Mouse (Mus musculus): Measurements from ENCODE around the gene Wdr73.

Wdr73 gene

DNA sequence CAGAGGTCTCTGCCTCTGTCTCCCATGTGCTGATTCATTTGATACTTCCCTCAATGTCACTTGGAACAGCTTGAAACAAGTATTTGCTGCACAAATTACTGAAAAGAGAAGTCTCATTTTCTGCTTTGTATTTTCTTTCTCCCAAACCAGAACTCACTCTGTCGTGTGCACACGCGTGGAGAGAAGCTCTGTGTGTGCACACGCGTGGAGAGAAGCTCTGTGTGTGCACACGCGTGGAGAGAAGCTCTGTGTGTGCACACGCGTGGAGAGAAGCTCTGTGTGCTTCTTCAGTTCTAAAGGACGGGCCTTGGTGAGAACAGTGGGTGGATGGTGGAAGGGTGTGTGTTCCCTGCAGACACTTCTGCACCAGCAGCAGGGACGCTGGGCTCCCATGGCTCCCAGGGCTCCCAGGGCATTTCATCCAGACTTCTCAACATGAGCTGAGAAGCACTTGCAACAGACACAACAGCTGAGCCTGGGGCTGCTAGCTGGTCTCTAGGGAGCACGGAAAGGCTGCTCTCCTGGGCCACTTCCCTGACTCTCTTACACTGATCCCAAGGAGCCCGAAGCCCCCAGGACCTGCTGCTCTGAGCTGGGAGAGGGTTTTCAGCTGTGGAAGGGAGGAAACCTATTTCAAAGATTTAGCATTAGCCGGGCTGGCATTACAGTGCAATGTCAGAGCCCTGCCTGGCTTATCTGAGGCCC, 6.1 kb downstream of the Wdr73 start:
- DNase-seq = no peak

DNA sequence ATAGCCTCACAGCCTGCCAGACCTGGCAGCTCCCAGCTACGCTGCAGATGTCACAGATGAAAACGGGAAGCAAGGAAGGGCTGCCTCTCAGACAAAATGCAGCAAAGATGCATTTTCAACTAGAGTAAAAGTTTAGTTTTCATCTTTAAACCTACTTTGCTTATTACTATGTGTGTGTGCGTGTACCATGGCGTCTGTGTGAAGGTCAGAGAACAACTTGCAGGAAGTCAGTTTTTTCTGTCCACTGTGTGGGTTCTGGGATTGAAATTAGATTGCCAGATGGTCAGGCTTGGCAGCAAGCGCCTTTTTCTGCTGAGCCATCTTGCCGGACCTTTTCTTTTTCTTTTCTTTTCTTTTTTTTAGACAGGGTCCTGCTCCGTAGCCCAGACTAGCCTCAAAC, 6.9 kb downstream of the Wdr73 start:
- no peak for DNase-seq

- peak in 1 of 2 experiments; percentile 45 for DNase-seq
These were observed 7.3 kb downstream of the Wdr73 start for GRCm38 (mm10) chr7:80893753-80894129.

- DNase-seq = no peak
These were observed 7.8 kb downstream of the Wdr73 start for GRCm38 (mm10) chr7:80893086-80893752.

- peak in 1 of 2 experiments; percentile 43 for DNase-seq
These were observed 11.2 kb downstream of the Wdr73 start for GRCm38 (mm10) chr7:80889841-80890241.

DNA sequence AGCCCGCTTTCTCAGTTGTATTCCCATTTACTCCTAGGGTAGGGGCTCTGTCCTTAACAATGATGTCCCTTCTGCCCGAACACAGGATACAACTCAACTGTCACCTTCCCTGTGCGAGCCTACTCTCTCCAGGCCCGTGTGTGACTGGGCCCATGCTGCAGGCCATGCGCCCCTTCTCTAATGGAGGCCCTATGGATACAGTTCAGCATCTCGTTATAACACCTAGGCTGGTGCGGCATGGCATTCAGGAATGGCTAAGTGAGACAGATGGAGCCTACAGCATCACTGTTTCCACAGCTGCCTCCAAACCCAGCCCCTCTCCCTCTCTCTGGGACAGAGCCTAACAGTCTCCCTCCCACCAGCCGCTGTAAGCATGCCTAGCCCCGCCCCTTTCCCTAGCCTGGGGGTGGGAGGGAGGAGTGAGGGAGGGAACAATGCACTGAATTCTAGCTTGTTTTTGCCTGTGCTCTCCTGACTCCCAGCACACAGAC, 12.0 kb downstream of the Wdr73 start:
- peak; percentile 78 to 84 for DNase-seq

DNA sequence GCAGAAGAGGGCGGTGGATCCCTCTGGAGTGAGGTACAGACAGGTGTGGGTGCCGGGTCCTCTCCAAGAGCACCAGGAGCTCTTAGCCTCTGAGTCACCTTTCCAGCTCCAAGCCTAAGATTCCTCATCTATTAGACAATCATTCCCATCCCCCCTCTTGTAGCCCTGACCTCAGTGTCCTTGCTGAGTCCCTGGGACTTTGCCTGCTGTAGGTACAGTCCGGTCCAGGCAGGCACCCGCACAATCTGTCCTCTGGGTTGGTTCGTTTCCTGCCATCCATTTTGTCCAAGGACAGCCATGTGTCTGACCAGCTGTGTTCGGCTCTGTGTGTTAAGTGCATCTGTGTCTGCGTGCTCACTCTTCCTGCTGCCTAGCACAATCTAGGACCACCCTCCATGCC, 12.5 kb downstream of the Wdr73 start:
- DNase-seq = no peak

DNA sequence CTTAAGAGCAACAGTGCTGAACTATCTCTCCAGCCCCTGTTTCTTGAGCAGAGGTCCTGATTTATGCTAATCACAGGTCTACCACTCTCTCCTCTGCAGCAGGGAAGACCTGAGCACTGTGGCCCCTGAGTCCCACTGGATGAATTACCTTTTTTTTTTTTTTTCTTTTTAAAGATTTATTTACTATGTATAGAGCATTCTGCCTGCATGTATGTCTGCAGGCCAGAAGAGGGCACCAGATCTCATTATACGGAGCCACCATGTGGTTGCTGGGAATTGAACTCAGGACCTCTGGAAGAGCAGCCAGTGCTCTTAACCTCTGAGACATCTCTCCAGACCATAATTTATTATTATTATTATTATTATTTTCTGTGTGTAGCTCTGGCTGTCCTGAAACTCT, 15.4 kb downstream of the Wdr73 start:
- peak in 1 of 2 experiments; percentile 38 for DNase-seq

DNA sequence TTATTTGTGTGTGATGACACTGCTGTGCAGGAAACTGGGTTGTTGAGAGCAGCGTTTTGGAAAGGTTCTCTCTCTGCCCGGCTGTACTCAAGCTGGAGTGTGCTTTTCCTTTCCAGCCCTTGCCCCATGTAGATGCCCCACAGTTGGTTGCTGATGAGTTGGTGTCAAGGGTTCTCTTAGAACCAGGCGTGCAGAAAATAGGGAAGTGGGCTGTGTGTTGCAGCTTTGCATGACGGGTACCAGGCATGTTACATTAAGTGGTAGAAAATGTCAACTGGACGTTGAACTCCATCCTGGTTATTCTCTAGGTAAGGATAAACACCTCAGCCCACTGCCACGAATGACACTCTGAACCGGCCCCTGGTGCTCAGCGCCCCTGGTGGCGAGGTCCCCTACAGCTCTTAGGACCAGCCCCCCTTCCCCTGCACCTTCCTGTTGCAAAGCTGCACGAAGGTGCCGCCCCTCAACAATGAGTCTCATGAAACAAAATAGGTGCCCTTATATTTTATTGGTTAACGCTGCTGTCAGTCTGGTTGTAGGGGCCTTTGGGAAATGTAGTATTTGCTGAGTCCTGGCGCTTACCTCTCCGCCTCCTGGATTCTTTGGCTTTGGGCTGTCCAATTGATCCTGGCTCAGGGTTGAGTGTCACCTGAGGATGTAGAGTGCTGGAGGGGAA, 18.1 kb downstream of the Wdr73 start:
- peak; percentile 69 to 83 for DNase-seq

GRCm38 (mm10) chr7:80875727-80876126, 25.3 kb downstream of the Wdr73 start:
- peak; percentile 34 for DNase-seq

DNA sequence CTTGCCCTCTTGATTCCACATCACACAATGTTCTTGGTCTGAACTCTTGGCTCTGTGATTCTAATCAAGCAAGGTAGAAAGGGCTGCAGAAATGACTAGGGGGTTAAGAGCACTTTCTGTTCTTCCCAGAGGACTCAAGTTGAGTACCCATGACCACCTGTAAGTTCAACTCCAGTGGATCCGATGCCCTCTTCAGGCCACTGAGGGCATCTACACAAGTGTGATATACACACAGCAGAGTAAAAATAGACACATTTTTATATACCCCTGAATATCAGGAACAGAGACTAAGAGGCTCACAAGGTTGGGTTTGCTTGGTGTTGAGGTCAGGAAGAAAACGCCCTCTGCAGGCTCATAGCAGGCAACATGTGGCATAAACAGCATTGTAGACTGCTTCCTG, 27.4 kb downstream of the Wdr73 start:
- no peak for DNase-seq

- DNase-seq = no peak
These were observed 28.0 kb downstream of the Wdr73 start for GRCm38 (mm10) chr7:80873038-80873437.

- no peak for DNase-seq
These were observed 32.4 kb downstream of the Wdr73 start for GRCm38 (mm10) chr7:80868686-80869085.

DNA sequence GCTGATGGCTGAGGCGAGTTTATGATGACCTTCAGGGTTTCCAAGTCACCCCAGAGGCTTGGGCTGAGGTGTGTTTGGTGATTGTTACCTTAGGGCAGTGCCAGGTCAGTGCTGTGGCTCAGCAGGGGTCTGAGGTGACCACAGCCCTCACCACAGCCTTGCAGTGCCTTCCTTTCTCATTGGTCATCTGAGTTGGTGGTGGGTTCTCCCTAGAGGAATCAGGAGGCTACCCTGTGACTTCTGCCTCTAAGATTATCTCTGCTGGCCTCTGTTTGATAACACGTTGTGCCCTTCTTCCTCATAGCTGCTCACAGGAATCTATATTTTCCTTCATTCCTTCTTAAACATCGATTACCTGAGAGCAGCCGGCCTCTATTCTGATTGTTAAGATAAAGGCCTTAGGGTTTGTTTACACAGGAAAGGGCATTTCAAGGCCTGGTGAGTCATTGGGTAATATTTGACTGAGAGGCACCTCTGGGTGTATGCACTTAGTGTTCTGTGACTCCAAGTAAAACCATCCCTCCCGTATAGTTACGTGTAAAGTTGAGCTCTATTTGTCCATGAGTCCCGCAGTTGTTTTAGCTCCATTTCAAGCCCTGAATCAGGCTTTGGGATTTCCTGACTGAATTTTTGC, 34.4 kb downstream of the Wdr73 start:
- DNase-seq = no peak

GRCm38 (mm10) chr7:80865521-80865920, 35.5 kb downstream of the Wdr73 start:
- DNase-seq = no peak

DNA sequence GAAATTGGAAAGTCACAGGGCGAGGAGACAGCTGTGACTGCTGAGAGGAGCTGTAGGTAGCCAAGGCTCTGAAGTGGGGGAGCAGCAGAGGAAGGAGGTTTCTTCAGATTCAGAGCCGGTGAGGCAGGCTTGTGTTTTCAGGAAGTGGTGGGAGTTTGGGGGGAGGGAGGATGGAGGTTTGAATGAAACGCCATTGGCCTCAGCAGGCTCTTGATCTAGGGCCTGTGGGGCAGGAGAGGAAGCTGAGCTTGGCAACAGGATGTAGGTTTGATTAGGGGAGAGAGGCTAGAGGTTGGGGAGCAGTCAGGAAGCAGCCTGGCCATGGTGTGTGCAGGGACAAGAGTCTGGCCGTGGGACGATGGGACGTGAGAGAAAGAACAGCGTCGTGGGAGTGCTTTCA, 36.2 kb downstream of the Wdr73 start:
- DNase-seq = peak; percentile 30 to 51

DNA sequence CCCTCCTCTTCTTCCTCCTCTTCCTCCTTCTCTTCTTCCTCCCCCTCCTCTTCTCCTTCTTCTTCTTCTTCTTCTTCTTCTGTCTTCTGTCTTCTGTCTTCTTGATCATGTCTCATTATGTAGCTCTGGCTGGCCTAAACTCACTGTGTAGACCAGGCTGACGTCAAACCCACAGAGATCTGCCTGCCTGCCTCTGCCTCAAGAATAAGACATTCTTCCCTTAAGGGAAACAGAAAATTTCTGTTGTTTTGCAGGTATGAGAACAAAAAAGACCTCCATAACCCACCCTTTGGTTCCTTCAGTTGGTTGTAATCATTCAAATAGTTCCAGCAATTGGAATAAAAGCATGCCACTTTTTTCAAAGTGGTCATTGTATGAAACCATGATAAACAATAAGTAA, 36.9 kb downstream of the Wdr73 start:
- DNase-seq = no peak

DNA sequence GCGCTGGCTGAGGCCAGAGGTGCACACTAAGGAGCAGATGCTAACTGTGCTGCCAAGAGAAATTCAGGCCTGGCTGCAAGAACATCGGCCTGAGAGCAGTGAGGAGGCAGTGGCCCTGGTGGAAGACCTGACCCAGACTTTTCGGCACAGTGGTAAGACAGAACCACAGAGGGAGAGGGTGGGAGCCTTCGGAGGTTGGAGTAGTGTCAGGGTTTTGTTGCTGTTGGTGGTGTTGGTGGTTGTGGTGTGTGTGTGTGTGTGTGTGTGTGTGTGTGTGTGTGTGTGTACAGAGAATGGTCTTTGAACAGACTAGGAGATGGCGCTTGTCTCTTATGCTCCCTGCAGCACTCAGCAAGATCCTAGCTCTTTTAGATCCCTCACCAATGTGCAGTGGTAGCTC, 37.5 kb downstream of the Wdr73 start:
- no peak for DNase-seq

- no peak for DNase-seq
These were observed 38.6 kb downstream of the Wdr73 start for GRCm38 (mm10) chr7:80862475-80862874.

DNA sequence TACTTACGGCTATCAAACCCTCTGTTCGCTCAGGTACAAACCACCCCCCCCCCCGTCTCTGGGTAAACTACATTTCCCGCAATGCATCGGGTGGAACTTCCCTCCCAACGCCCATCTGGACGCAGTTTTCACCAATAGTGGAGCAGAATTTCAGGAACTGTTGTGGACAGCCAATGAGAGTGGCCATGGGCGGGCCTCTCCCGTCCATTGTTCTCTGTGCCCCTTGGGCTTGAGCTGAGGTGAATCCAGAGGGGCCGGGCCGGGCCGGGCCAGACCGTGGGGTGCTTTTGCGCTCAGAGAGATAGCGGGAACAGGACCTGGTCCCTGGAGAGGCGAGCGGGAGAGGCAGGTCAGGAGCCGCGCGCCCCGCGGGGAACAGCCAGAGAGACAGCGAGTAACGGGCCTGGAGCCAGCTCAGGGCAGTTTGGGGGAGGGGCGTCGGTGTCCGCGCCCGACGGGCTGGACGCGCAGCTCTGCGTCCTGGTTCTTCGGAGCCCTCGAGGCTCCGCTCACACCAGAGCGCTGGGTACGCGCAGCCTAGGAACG, 40.3 kb downstream of the Wdr73 start, which contains the start of gene Zscan2:
Gene Zscan2 (plus strand): TSS at position 192 of the 546 bp plus-strand sequence.
- DNase-seq = peak; percentile 88 to 94

DNA sequence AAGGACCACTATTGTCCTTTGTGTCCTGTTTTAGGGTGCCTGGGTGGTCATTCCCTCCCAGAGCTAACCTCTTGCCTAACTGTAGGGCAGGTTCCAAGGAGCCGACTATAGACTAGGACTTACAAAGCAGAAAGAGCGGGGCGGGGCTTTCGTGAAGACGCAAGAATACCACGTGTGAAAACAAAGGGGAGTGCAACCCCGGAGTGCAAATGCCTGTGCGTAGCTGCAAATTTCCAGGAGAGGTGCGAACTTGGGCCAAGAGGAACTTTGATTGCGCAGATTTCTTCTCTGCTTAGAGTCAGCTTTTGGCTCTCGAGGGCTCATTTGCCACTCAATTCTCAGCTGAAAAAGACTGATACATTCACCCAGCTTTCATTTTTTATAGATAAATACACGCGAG, 40.8 kb downstream of the Wdr73 start:
- DNase-seq = peak; percentile 70 to 81

DNA sequence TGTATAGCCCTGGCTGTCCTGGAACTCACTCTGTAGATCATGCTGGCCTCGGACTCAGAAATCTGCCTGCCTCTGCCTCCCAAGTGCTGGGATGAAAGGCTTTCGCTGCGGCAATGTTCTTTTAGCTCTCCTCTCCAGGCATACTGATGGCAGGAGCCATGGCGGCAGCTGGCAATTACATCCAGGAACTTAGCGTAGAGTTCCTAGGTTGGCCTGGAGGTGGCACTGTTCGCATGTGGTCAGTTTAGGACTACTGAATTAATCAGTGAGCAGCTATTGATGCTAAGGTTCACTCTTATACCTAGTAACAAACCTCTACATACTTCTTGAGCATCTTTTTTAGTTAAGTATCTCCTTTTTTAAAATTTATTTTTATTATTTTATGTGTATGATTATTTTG, 43.9 kb downstream of the Wdr73 start:
- DNase-seq = peak; percentile 89 to 90

GRCm38 (mm10) chr7:80855316-80855715, 45.8 kb downstream of the Wdr73 start:
- DNase-seq = no peak
